Mouse (Mus musculus) liver, adult 2 months (tissue): ENCODE data around the gene Zkscan1. TPM values are rescaled to one million over a fixed set of nuclear protein-coding genes. Genes with fewer than 3 reads are reported as not detected.

Experiments used
- DNase-seq: peaks from one replicate; pipeline ENCODE4 v3.0.0-alpha.2; 2011; ENCODE audit warnings: low read depth, low spot score; ENCODE audit errors: extremely low read depth
- H3K27ac ChIP-seq: fragments of 200-500 bp; replicated peaks from 2 replicates; pipeline ENCODE4 v1.5.1; 2012; ENCODE audit warnings: low read depth, mild to moderate bottlenecking, control low read depth, inconsistent platforms, low read length; ENCODE audit not compliant: insufficient read depth
- H3K27me3 ChIP-seq: fragments of 200-500 bp; 2 replicates; pipeline ENCODE4 v1.6.1; 2012; ENCODE audit warnings: mild to moderate bottlenecking, moderate library complexity, low read length, inconsistent platforms; ENCODE audit not compliant: control insufficient read depth, insufficient read depth
- H3K36me3 ChIP-seq: fragments of 200-500 bp; 2 replicates; pipeline ENCODE4 v1.6.1; 2012; ENCODE audit warnings: low read length, inconsistent platforms; ENCODE audit not compliant: control insufficient read depth, insufficient read depth
- H3K4me1 ChIP-seq: fragments of 200-500 bp; 2 replicates; pipeline ENCODE4 v1.6.1; 2011; ENCODE audit warnings: low read length; ENCODE audit not compliant: control insufficient read depth, insufficient read depth
- H3K4me3 ChIP-seq: fragments of 200-500 bp; 2 replicates; pipeline ENCODE4 v1.5.1; 2011; ENCODE audit warnings: low read depth, mild to moderate bottlenecking, control low read depth, low read length, moderate library complexity; ENCODE audit not compliant: insufficient read depth
- H3K79me2 ChIP-seq: fragments of 200-500 bp; 2 replicates; pipeline ENCODE4 v1.6.1; 2012; ENCODE audit warnings: inconsistent platforms, mild to moderate bottlenecking, low read length, moderate library complexity; ENCODE audit not compliant: control insufficient read depth, insufficient read depth
- H3K9ac ChIP-seq: fragments of 200-500 bp; 2 replicates; pipeline ENCODE4 v1.6.1; 2012; ENCODE audit warnings: low read depth, mild to moderate bottlenecking, control low read depth, inconsistent platforms, low read length
- CTCF ChIP-seq: fragments of 200-500 bp; IDR thresholded peaks from 2 replicates; pipeline ENCODE4 v1.5.1; 2011; ENCODE audit warnings: low read depth, low read length, control low read depth
- POLR2A ChIP-seq: fragments of 200-500 bp; IDR thresholded peaks from 2 replicates; pipeline ENCODE4 v1.6.1; 2011; ENCODE audit warnings: low read length, control low read depth; ENCODE audit not compliant: insufficient read depth; ENCODE audit errors: extremely low read depth
- WGBS: fragments of 180-500 bp; shearing (Covaris S2); methylation state at CpG from one replicate; pipeline ENCODE4 v1.1.7; 2018; 5-methylcytosine and 5-hydroxymethylcytosine counted together
- polyA plus RNA-seq: library from polyadenylated mRNA; depleted of rRNA; stranded (reverse); fragments of >200 nt; gene quantifications from 2 replicates; pipeline ENCODE4 v1.2.3, GENCODE M21; 2012
- total RNA-seq: library from RNA; depleted of rRNA; stranded (reverse); fragments of >200 nt; gene quantifications from 2 replicates; pipeline ENCODE4 v1.2.3, GENCODE M21; 2014

Gene Zkscan1
- total and polyA plus RNA-seq, 2 experiments = 3.1 to 24.3 TPM

GRCm38 (mm10) chr5:138081446-138081845 is 3.4 kb upstream of the Zkscan1 start:
- H3K4me3 ChIP-seq = no peak overlapping the region
- H3K9ac ChIP-seq = no peak overlapping the region
- no peak for TF ChIP-seq CTCF
- no peak for TF ChIP-seq POLR2A
- H3K79me2 ChIP-seq = peaks cover 7% of the 10 kb centered on the region; the same call in 1 of the 2 replicates
- H3K36me3 ChIP-seq = no peaks in the 10 kb centered on the region
- H3K4me1 ChIP-seq = peaks cover 17% of the 10 kb centered on the region
- WGBS = 92% methylated on average over 9 of the region's 9 CpGs
- no peaks in the 10 kb centered on the region for H3K27me3 ChIP-seq
- peak overlapping the region; percentile 52 for H3K27ac ChIP-seq
- DNase-seq = no peak

DNA sequence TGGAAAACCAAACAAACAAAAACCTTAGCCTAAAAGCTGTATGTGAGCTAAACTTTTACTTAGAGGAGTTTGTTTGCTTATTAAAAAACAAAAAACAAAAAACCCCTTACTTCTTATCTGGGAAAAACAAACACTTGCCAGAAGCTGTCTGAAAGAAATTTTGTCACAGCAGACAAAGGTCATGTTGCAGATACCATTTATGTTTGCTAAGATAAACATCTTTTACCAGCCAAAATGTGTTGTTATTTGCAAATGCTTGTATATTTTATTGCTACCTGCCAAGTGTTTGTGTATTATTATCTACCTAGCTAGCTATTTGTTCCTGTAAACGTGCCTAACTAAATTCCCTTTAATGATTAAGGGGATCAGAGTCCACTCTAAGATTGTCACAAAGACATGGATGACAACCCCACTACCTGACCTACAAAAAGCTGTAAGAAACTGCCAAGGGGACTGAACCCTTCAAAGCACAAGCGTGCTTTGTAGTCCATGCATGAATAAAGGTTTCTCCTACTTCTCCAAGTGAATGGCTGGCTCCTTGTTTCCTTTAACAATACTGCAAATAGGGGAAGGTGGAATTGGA is 1.5 kb upstream of the Zkscan1 start:
- H3K4me1 ChIP-seq = peaks cover 24% of the 10 kb centered on the region
- no peak for TF ChIP-seq POLR2A
- TF ChIP-seq CTCF = no peak

DNA sequence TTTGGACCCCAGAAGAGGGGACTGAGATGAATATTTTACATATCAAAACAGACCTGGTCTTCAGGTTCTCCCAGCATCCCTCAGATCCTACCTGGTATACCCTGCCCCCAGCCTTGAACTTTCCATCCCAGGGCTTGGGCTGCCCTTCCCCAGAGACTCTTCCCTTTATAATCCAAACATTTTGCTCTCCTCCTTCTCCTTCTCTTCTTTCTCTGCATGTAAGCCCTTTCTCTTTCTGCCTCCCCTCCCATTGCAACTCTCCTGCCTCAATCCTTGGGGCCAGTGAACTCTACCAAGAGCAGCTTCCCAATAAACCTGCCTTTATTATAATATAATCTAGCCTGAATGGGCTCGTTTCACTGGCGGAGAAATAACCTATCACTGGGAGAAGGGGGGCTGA is 948 bp upstream of the Zkscan1 start:
- DNase-seq = no peak
- TF ChIP-seq CTCF = no peak
- Histone ChIP-seq H3K27ac (peak overlapping the region; percentile 68), H3K4me3 (no peak overlapping the region), H3K27me3 (no peaks in the 10 kb centered on the region), H3K79me2 (peaks cover 10% of the 10 kb centered on the region; the same call in 1 of the 2 replicates), H3K36me3 (peaks cover 7% of the 10 kb centered on the region), H3K9ac (no peak overlapping the region), H3K4me1 (peaks cover 27% of the 10 kb centered on the region)
- 94% methylated on average over 2 of the region's 2 CpGs for WGBS

More for the DNA sequence above, 1.5 kb upstream of the Zkscan1 start:
- WGBS = 19% methylated on average over 2 of the region's 2 CpGs
- H3K4me3 ChIP-seq = no peak overlapping the region
- no peaks in the 10 kb centered on the region for H3K27me3 ChIP-seq
- H3K27ac ChIP-seq = peak overlapping the region; percentile 88
- peaks cover 7% of the 10 kb centered on the region for H3K36me3 ChIP-seq
- H3K79me2 ChIP-seq = peaks cover 10% of the 10 kb centered on the region; the same call in 1 of the 2 replicates
- H3K9ac ChIP-seq = no peak overlapping the region
- DNase-seq = peak; percentile 96

- Histone ChIP-seq H3K36me3 (peaks cover 7% of the 10 kb centered on the region), H3K4me3 (no peak overlapping the region), H3K4me1 (peaks cover 27% of the 10 kb centered on the region), H3K9ac (no peak overlapping the region), H3K79me2 (peaks cover 13% of the 10 kb centered on the region; the same call in 1 of the 2 replicates), H3K27ac (no peak overlapping the region; the same call in 1 of the 2 replicates), H3K27me3 (no peaks in the 10 kb centered on the region)
- 64% methylated on average over 2 of the region's 2 CpGs for WGBS
- DNase-seq = peak; percentile 24
- TF ChIP-seq CTCF (no peak), POLR2A (no peak)
These were observed 377 bp upstream of the Zkscan1 start for GRCm38 (mm10) chr5:138084507-138084906.

GRCm38 (mm10) chr5:138085421-138085911 is 582 bp downstream of the Zkscan1 start:
- H3K27ac ChIP-seq = peak overlapping the region; percentile 94
- peaks cover 7% of the 10 kb centered on the region for H3K36me3 ChIP-seq
- no peaks in the 10 kb centered on the region for H3K27me3 ChIP-seq
- under 1% methylated on average over 18 of the region's 18 CpGs for WGBS
- DNase-seq = peak; percentile 67
- TF ChIP-seq CTCF = no peak
- no peak for TF ChIP-seq POLR2A
- peak overlapping the region; percentile 96 for H3K9ac ChIP-seq
- peak overlapping the region; percentile 91 for H3K4me3 ChIP-seq
- H3K79me2 ChIP-seq = peaks cover 14% of the 10 kb centered on the region; the same call in 1 of the 2 replicates
- peaks cover 25% of the 10 kb centered on the region for H3K4me1 ChIP-seq

DNA sequence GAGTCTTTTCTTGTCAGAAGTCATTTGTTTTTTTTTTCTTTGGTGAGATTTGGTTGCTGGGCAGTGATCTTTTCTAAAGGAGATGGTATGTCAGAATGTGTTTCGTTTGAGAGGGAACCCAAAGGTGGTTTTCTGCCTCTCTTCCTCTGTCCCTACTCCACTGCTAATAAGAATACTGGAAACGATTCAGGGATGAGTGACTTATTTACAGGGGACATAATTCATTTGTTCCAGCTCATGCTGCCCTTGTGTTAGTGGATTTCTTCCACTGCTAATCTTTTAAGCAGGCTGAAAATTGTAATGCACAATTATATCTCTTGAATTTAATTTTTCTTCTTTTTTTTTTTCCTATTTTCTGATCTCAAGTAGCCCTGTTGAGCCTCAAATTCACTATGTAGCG is 2.0 kb downstream of the Zkscan1 start:
- H3K79me2 ChIP-seq = peaks cover 17% of the 10 kb centered on the region; the same call in 1 of the 2 replicates
- H3K4me3 ChIP-seq = peak overlapping the region; percentile 91; the same call in 1 of the 2 replicates
- H3K27ac ChIP-seq = peak overlapping the region; percentile 62
- peak overlapping the region; percentile 52 for H3K9ac ChIP-seq
- H3K27me3 ChIP-seq = no peaks in the 10 kb centered on the region
- peaks cover 9% of the 10 kb centered on the region for H3K36me3 ChIP-seq
- peaks cover 28% of the 10 kb centered on the region for H3K4me1 ChIP-seq
- DNase-seq = peak; percentile 66
- TF ChIP-seq POLR2A = no peak
- no peak for TF ChIP-seq CTCF
- 45% methylated on average over 3 of the region's 3 CpGs for WGBS
